Mouse (Mus musculus) heart, adult 18-20 months (tissue): ENCODE measurements around the gene Atp2b4. TPM values are rescaled to one million over a fixed set of nuclear protein-coding genes. Genes with fewer than 3 reads are reported as not detected.

Experiments used
- DNase-seq, 2 experiments: peaks; one replicate each; pipeline ENCODE4 v3.0.0; 2021 to 2022; ENCODE audit warnings: mixed read lengths in 1 of 2
- long read RNA-seq, 2 experiments: library from polyadenylated mRNA; stranded (forward); transcript quantifications; one replicate each; pipeline ENCODE4 v2.0.0; 2021
- total RNA-seq, 2 experiments: library from RNA; stranded (reverse); gene quantifications; 2 replicates each; pipeline ENCODE4 v1.2.3; 2021

The Atp2b4 gene
- total RNA-seq = 10 to 100 TPM; 17.2 to 19.3 TPM
- long read RNA-seq, experiment 1, partial matches to known transcripts = 0 of 4 reads
- long read RNA-seq, experiment 1, other reads (novel, unspliced or antisense) = 4 of 4 reads
- long read RNA-seq, experiment 2, partial matches to known transcripts = 0 of 2 reads
- long read RNA-seq, experiment 2, other reads (novel, unspliced or antisense) = 2 of 2 reads

- peak; percentile 97 to 99 for DNase-seq
Measured at GRCm38 (mm10) chr1:133800948-133801393, at the start of gene Atp2b4. TSS of gene Atp2b4 (minus strand) at chr1:133801041.

- DNase-seq = no peak
Measured at GRCm38 (mm10) chr1:133844734-133845133, 43.9 kb upstream of the Atp2b4 start.

GRCm38 (mm10) chr1:133843900-133844299 lies 43.1 kb upstream of the Atp2b4 start:
- DNase-seq = no peak

GRCm38 (mm10) chr1:133843370-133843769 lies 42.5 kb upstream of the Atp2b4 start:
- DNase-seq = no peak

- no peak for DNase-seq
Measured at GRCm38 (mm10) chr1:133842074-133842725, 41.4 kb upstream of the Atp2b4 start.

- DNase-seq = no peak
Measured at GRCm38 (mm10) chr1:133841171-133841926, 40.5 kb upstream of the Atp2b4 start.

- no peak for DNase-seq
Measured at GRCm38 (mm10) chr1:133840530-133840929, 39.7 kb upstream of the Atp2b4 start.

- DNase-seq = peak; percentile 47 to 66
Measured at GRCm38 (mm10) chr1:133834309-133834708, 33.5 kb upstream of the Atp2b4 start.

- DNase-seq = no peak
Measured at GRCm38 (mm10) chr1:133832781-133833180, 31.9 kb upstream of the Atp2b4 start.

GRCm38 (mm10) chr1:133826193-133826592 lies 25.4 kb upstream of the Atp2b4 start:
- DNase-seq = no peak

- DNase-seq = no peak
Measured at GRCm38 (mm10) chr1:133825543-133825942, 24.7 kb upstream of the Atp2b4 start.

GRCm38 (mm10) chr1:133825140-133825539 lies 24.3 kb upstream of the Atp2b4 start:
- no peak for DNase-seq

- DNase-seq = no peak
Measured at GRCm38 (mm10) chr1:133821144-133821543, 20.3 kb upstream of the Atp2b4 start.

- no peak for DNase-seq
Measured at GRCm38 (mm10) chr1:133820100-133820499, 19.3 kb upstream of the Atp2b4 start.

- no peak for DNase-seq
Measured at GRCm38 (mm10) chr1:133818531-133818930, 17.7 kb upstream of the Atp2b4 start.

GRCm38 (mm10) chr1:133815747-133816491 lies 15.1 kb upstream of the Atp2b4 start:
- peak in 1 of 2 experiments; percentile 22 for DNase-seq

GRCm38 (mm10) chr1:133809376-133809775 lies 8.5 kb upstream of the Atp2b4 start:
- DNase-seq = no peak

- no peak for DNase-seq
Measured at GRCm38 (mm10) chr1:133808020-133808419, 7.2 kb upstream of the Atp2b4 start.

GRCm38 (mm10) chr1:133801743-133802142 lies 902 bp upstream of the Atp2b4 start:
- no peak for DNase-seq

GRCm38 (mm10) chr1:133800512-133800911 lies 329 bp downstream of the Atp2b4 start:
- no peak for DNase-seq

GRCm38 (mm10) chr1:133799686-133800445 lies 975 bp downstream of the Atp2b4 start:
- DNase-seq = peak; percentile 50 to 62
